Mouse (Mus musculus): ENCODE measurements around the gene Sp3. TPM values are rescaled to one million over a fixed set of nuclear protein-coding genes. Genes with fewer than 3 reads are reported as not detected.

Sp3 gene
- polyA plus RNA-seq, 1 experiment = 13.9 TPM

GRCm38 (mm10) chr2:72908191-72908910, 71.9 kb downstream of the Sp3 start:
- TF ChIP-seq GATA1 (IDR thresholded peaks at IDR 0.05; ENCODE audit: low read length) = no peak

GRCm38 (mm10) chr2:72906745-72907144, 73.5 kb downstream of the Sp3 start:
- TF ChIP-seq GATA1 (IDR thresholded peaks at IDR 0.05; ENCODE audit: low read length) = no peak

- no peak for TF ChIP-seq GATA1 (IDR thresholded peaks at IDR 0.05; ENCODE audit: low read length)
Observed at GRCm38 (mm10) chr2:72898782-72899305, 81.4 kb downstream of the Sp3 start.

GRCm38 (mm10) chr2:72898094-72898781, 82.0 kb downstream of the Sp3 start:
- no peak for TF ChIP-seq GATA1 (IDR thresholded peaks at IDR 0.05; ENCODE audit: low read length)

- TF ChIP-seq GATA1 (IDR thresholded peaks at IDR 0.05; ENCODE audit: low read length) = no peak
Observed at GRCm38 (mm10) chr2:72889806-72890205, 90.4 kb downstream of the Sp3 start.

Other genes with a start within 250 kb of the Sp3 start
- gene Gm11084, start 6.3 kb upstream of the Sp3 start, polyA plus RNA-seq (2012) = not detected in 2 replicates
- 54.2 and 56.6 TPM in 2 replicates for gene Ola1, start 238.5 kb upstream of the Sp3 start, polyA plus RNA-seq (2012)

Data from G1E-ER4 (cell line).